Mouse (Mus musculus) kidney, adult 2 months (tissue): Measurements from ENCODE around the gene Mlxip. TPM values are rescaled to one million over a fixed set of nuclear protein-coding genes. Genes with fewer than 3 reads are reported as not detected.

Experiments used
- DNase-seq: peaks from one replicate; pipeline ENCODE4 v3.0.0; 2021
- H3K27ac ChIP-seq: fragments of 200-500 bp; 2 replicates; pipeline ENCODE4 v1.5.1; 2012; ENCODE audit warnings: low read depth, low read length, control low read depth, inconsistent platforms; ENCODE audit not compliant: insufficient read depth
- H3K27me3 ChIP-seq: fragments of 200-500 bp; replicated peaks from 2 replicates; pipeline ENCODE4 v1.6.1; 2012; ENCODE audit warnings: mild to moderate bottlenecking, moderate library complexity, low read length, inconsistent platforms; ENCODE audit not compliant: control insufficient read depth, insufficient read depth
- H3K36me3 ChIP-seq: fragments of 200-500 bp; 2 replicates; pipeline ENCODE4 v1.6.1; 2012; ENCODE audit warnings: mild to moderate bottlenecking, moderate library complexity, low read length, inconsistent platforms; ENCODE audit not compliant: control insufficient read depth, insufficient read depth
- H3K4me1 ChIP-seq: fragments of 200-500 bp; 2 replicates; pipeline ENCODE4 v1.6.1; 2011; ENCODE audit warnings: low read length; ENCODE audit not compliant: control insufficient read depth, insufficient read depth
- H3K4me3 ChIP-seq: fragments of 200-500 bp; 2 replicates; pipeline ENCODE4 v1.5.1; 2011; ENCODE audit warnings: mild to moderate bottlenecking, low read depth, low read length, control low read depth; ENCODE audit not compliant: insufficient read depth
- CTCF ChIP-seq: fragments of 200-500 bp; conservative IDR thresholded peaks from 2 replicates; pipeline ENCODE4 v1.5.1; 2011; ENCODE audit warnings: low read depth, mild to moderate bottlenecking, control low read depth, low read length, moderate library complexity, mixed read lengths; ENCODE audit not compliant: insufficient read depth, insufficient read length
- POLR2A ChIP-seq: fragments of 200-500 bp; IDR thresholded peaks from one replicate; pipeline ENCODE4 v1.6.1; 2011; ENCODE audit warnings: low read depth, low read length, control low read depth
- WGBS: fragments of 180-500 bp; shearing (Covaris S2); methylation state at CpG from one replicate; pipeline ENCODE4 v1.1.7; 2018; 5-methylcytosine and 5-hydroxymethylcytosine counted together
- polyA plus RNA-seq: library from polyadenylated mRNA; depleted of rRNA; stranded (reverse); fragments of >200 nt; gene quantifications from 2 replicates; pipeline ENCODE4 v1.2.3, GENCODE M21; 2012

The Mlxip gene
- polyA plus RNA-seq, 1 experiment = 20.4 TPM

DNA sequence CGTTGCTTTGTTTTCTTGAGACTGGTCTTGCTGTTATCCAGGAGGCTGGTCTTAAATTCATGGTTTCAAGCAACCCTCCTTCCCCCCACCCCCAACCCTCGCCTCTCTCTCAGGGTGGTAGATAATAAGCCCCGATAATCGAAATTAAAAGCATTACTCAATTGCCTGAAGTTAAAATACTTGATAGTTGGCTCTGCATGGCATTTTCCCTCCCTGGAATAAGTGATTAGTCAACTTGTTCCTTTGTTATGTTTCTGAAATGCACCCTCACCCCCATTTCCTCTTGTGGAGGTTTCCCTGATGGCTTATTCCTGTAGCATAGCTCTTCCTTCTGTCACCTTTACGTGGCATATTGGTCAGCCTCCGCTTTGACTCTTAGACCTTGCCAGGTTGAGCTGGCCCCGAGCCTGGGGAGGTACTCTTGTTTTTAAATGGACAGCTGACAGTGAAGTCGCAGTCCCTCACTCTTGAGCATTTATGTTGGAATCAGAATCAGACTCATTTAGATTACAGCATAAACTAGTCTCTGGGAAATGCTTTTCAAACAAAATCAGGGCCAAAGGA is 2.4 kb downstream of the Mlxip start:
- peaks cover 22% of the 10 kb centered on the region for H3K4me1 ChIP-seq
- no peak for TF ChIP-seq POLR2A
- TF ChIP-seq CTCF = no peak
- H3K36me3 ChIP-seq = no peaks in the 10 kb centered on the region
- whole genome bisulfite sequencing = 22% methylated on average over 8 of the region's 8 CpGs
- no peaks in the 10 kb centered on the region for H3K27me3 ChIP-seq
- peak overlapping the region; percentile 31; the same call in 1 of the 2 replicates for H3K27ac ChIP-seq
- H3K4me3 ChIP-seq = peak overlapping the region; percentile 22; the same call in 1 of the 2 replicates
- peak; percentile 32 for DNase-seq

DNA sequence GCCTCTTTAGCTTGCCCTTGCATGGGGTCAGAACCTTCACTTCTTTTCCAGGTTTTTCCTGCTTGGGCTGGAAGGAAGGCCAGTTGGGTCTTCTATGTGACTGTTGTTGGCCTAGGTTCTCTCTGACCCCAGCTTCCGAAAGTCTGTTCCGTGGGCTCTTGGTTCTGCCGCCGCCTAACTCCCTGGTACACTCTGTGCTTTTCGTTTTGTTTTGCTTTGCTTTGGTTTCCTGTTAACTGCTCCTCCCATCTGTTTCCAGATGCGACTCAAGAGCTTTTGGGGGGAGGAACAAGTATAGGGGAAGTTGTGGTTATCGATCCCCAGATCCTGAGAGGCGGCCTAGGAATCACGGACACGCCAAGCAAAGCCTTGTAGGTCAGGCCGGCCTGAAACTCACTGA is 3.2 kb downstream of the Mlxip start:
- H3K27me3 ChIP-seq = no peaks in the 10 kb centered on the region
- H3K27ac ChIP-seq = peak overlapping the region; percentile 77
- DNase-seq = peak; percentile 59
- H3K4me3 ChIP-seq = peak overlapping the region; percentile 42
- H3K4me1 ChIP-seq = peaks cover 22% of the 10 kb centered on the region
- TF ChIP-seq POLR2A (no peak), CTCF (no peak)
- no peaks in the 10 kb centered on the region for H3K36me3 ChIP-seq
- WGBS = 41% methylated on average over 11 of the region's 11 CpGs

DNA sequence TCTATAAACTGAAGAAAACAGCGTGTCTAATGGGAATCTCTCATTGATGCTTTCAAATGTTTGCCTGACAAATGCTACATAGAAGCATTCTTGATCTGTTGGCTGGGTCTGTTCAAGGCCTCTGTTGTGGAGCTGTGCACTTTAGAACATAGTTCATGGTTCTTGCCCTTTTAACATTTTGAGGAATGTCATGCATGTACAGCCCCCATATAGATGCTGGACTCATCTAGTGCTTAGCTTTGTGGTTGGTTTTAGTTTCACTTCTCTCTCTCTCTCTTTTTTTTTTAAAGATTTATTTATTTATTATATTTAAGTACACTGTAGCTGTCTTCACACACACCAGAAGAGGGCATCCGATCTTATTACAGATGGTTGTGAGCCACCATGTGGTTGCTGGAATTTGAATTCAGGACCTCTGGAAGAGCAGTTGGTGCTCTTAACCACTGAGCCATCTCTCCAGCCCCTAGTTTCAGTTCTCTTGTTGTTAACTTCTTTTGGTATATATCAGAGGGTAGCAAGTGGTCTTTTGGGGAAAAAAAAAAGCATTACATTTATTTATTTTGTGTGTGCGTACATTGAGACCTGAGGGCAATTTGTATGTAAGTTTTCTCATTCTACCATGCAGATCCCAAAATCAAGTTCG is 4.4 kb downstream of the Mlxip start:
- WGBS = 87% methylated on average over 4 of the region's 4 CpGs
- DNase-seq = no peak
- Histone ChIP-seq H3K4me1 (peaks cover 19% of the 10 kb centered on the region), H3K36me3 (no peaks in the 10 kb centered on the region), H3K27ac (no peak overlapping the region), H3K4me3 (no peak overlapping the region), H3K27me3 (no peaks in the 10 kb centered on the region)
- TF ChIP-seq CTCF = no peak
- TF ChIP-seq POLR2A = no peak

DNA sequence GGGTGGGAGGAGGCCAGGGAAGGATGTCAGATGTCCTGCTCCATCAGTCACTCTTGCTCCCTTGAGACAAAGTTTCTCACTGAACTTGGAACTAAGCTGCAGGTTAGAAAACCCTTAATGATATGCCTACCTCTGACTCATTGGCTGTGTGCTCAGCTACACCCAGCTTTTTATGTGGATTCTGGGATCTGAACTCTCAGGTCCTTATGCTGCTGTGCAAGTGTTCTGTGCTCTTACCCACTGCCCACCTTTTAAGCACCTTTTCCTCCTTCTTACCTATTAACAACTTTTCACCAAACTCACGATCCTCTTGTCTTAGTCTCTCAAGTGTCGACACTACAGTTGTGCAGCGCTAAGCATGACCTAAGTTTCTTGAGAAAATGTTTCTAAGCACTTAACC is 9.9 kb downstream of the Mlxip start:
- Histone ChIP-seq H3K27me3 (no peaks in the 10 kb centered on the region), H3K4me1 (no peaks in the 10 kb centered on the region; the same call in 1 of the 2 replicates), H3K4me3 (no peak overlapping the region), H3K27ac (no peak overlapping the region), H3K36me3 (no peaks in the 10 kb centered on the region)
- TF ChIP-seq POLR2A (no peak), CTCF (no peak)
- DNase-seq = no peak
- 96% methylated on average over 3 of the region's 3 CpGs for WGBS

DNA sequence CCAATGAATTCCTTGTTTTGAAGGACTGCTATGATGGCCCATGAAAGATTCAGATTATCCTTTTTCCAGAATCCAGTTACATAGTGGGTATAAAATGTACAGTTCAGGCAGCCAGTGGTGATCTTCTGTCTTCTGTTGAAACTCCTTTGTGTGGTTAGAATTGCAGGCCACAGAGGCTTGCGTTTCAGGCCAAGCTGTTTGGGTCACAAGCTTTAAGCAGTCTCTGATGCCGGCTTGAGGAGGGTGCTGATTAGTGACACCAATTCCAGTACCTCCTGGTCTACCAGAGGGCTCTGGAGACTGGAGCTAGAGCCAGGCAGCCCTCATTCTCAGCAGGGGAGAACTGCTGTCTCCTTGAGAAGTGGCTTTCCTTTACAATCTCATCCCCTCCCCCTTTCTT is 12.4 kb downstream of the Mlxip start:
- DNase-seq = no peak
- WGBS = 73% methylated on average over 2 of the region's 2 CpGs
- TF ChIP-seq CTCF = no peak
- no peaks in the 10 kb centered on the region for H3K36me3 ChIP-seq
- H3K4me1 ChIP-seq = peaks cover 1% of the 10 kb centered on the region; the same call in 1 of the 2 replicates
- H3K27me3 ChIP-seq = no peaks in the 10 kb centered on the region
- no peak overlapping the region for H3K27ac ChIP-seq
- no peak overlapping the region for H3K4me3 ChIP-seq

DNA sequence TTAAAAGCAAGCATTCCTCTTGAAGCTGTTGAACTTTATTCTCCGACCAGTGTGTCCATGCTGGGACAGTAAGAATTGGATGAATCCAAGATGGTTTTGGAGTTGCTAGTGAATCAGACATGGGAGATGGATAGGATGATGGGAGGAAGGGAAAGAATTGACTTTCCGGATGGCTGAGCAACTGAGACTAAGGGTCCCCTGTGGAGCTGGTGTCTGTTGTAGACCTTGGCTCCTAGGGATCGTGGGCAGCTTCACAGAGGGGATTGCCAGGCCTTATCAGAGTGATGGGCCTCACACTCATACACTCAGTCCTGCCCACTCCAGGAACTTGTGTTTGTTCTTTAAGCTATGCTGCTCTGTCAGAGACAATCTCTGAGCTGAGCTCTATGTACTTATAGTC is 13.6 kb downstream of the Mlxip start:
- Histone ChIP-seq H3K27ac (no peak overlapping the region), H3K36me3 (no peaks in the 10 kb centered on the region), H3K27me3 (no peaks in the 10 kb centered on the region), H3K4me1 (peaks cover 7% of the 10 kb centered on the region), H3K4me3 (no peak overlapping the region)
- TF ChIP-seq POLR2A (no peak), CTCF (no peak)
- no peak for DNase-seq
- WGBS = 67% methylated on average over 3 of the region's 3 CpGs

DNA sequence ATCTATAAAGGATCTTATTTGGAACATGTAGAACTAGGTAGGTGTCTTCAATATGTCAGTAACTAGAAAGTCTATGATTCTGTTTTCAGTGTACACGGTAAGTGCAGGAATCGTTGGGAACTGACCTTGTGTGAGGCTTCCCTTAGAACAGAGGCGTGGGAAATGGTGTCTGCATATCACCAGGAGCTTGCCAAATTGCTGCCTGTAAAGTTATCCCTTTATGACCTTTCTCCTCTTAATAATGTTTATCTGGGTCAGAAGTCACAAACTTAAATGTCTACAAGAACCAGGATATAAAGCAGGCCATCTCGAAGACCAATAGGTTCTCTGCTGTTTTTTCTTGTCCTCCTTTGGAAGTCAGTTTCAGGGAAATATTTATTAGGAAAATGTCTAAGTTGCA is 17.6 kb downstream of the Mlxip start:
- WGBS = 39% methylated on average over 4 of the region's 4 CpGs
- Histone ChIP-seq H3K36me3 (no peaks in the 10 kb centered on the region), H3K27me3 (no peaks in the 10 kb centered on the region), H3K4me1 (peaks cover 7% of the 10 kb centered on the region), H3K27ac (no peak overlapping the region), H3K4me3 (no peak overlapping the region)
- TF ChIP-seq CTCF (no peak), POLR2A (no peak)
- DNase-seq = no peak
